Mouse (Mus musculus) heart, postnatal 14 days (tissue): ENCODE results near the gene Tmem178b. TPM values are rescaled to one million over a fixed set of nuclear protein-coding genes. Genes with fewer than 3 reads are reported as not detected.

Source experiments
- DNase-seq, 2 experiments: peaks; one replicate each; pipeline ENCODE4 v3.0.0; 2021 to 2022
- intact Hi-C: fragments of 180-260 bp; cut with DNase I; formaldehyde crosslinking; loops from one replicate; pipeline ENCODE4 v1.15.1; 2025
- total RNA-seq, 2 experiments: library from RNA; stranded (reverse); gene quantifications; 2 replicates each; pipeline ENCODE4 v1.2.3; 2021

The Tmem178b gene
- total RNA-seq, 2 experiments from 2014 or later, result 0.31 to 0.56 TPM

- no peak for DNase-seq
- intact Hi-C loops, result no loop called here
Observed at GRCm38 (mm10) chr6:40013407-40013806, 140.3 kb downstream of the Tmem178b start.

DNA sequence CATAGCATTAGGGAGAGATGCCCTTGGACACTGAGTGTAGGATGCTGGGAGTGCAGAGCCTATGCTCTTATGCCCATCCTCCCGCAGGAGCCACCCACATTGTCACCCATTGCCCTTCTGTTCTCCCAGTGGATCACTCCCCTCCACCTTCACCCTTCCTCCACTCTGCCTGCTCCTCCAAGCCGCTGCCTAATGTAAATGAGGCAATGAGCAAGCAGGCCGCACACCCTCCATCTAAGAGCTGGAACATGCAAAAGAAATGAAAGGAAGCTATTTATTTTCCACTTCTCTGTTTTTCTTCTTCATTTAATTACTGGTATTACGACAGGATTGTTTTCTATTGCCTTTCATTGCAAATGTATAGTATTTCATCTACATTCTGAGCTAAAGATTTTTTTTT is 142.1 kb downstream of the Tmem178b start:
- DNase-seq, result no peak
- intact Hi-C loops, result no loop called here

DNA sequence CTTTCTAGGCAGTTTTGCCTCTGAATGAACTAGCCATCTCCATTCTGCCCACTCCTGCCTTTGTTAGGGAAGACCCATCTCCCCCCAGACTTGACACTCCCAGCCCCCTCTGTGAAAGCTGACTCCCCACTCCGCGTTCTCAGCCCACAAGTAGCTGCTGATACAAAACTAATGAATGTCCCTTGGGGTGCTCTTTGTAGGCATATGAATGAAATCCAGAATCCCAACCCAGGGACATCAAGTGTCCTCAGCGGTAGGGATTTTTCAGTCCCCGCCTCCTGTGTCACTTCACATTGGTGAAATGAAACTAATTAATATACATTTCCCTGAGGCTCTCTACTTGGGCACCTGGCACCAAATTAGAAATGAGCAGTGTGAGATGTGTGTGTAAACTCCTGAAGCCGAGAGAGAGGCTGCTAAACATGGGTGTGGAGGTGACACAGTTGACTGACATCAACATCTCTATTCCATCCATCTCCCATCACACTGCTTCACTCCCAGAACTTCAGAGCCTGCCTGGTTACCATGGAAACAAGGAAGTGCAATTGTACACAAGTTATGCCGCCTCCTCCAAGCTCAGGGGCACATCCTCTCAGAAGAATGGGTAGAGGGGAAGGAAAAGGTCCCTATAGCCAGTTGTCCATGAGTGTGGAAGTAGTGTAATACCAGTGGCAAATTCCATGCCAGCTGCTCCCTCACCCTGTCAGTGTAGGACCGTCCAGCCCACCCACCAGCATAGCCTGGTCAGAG is 142.8 kb downstream of the Tmem178b start:
- no peak for DNase-seq
- intact Hi-C loops, result no loop called here

- DNase-seq, result no peak
- intact Hi-C loops, result no loop called here
Observed at GRCm38 (mm10) chr6:40019396-40019795, 146.3 kb downstream of the Tmem178b start.

- no peak for DNase-seq
- intact Hi-C loops, result no loop called here
Observed at GRCm38 (mm10) chr6:40023592-40024335, 150.7 kb downstream of the Tmem178b start.

GRCm38 (mm10) chr6:40024336-40024934 is 151.4 kb downstream of the Tmem178b start:
- intact Hi-C loops, result no loop called here
- no peak for DNase-seq

DNA sequence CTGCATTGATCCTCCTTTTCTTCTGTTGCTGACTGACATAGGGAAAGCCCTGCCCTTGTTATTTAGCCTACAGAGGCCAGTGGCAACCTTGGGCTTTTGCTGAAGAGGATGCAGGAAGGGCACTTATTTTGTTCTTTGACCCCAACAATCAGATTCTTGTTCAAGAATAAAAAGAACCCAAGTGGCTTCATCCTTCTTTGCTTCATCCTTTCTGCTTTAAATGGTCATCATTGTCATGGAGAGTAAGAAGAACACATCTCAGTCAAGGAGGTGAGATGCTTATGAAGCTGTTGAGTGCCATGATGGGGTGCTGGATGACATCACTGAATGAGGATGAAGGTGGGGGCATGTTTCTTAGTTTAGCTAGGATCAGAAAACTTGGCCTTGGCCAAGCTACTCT is 159.8 kb downstream of the Tmem178b start:
- DNase-seq, result no peak
- intact Hi-C loops, result no loop called here

DNA sequence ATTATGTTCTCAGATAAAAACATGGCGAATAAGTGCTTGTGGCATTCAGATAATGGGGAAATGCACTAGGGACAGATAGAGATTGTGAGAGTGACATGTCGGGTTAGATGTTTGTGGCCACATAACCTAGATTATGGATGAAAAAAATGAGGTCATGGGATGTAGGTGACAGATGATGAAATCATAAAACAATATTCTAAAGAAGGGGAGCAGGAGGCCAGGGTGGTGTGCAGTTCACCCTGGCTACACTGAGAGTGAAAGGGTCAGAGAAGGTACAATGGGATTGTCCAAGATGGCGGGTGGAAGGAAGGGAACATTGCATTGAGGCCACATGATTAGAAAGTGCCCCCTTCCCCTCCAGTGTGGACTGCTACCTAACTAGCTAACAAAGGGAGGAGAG is 160.9 kb downstream of the Tmem178b start:
- intact Hi-C loops, result no loop called here
- DNase-seq, result no peak

- intact Hi-C loops, result no loop called here
- no peak for DNase-seq
Observed at GRCm38 (mm10) chr6:40048969-40049908, 176.2 kb downstream of the Tmem178b start.

- no peak for DNase-seq
- intact Hi-C loops, result no loop called here
Observed at GRCm38 (mm10) chr6:40049909-40050484, 176.9 kb downstream of the Tmem178b start.

- intact Hi-C loops, result no loop called here
- DNase-seq, result no peak
Observed at GRCm38 (mm10) chr6:40051698-40052097, 178.6 kb downstream of the Tmem178b start.

- DNase-seq, result no peak
- intact Hi-C loops, result no loop called here
Observed at GRCm38 (mm10) chr6:40052593-40052992, 179.5 kb downstream of the Tmem178b start.

GRCm38 (mm10) chr6:40059466-40059865 is 186.4 kb downstream of the Tmem178b start:
- intact Hi-C loops, result no loop called here
- DNase-seq, result no peak

DNA sequence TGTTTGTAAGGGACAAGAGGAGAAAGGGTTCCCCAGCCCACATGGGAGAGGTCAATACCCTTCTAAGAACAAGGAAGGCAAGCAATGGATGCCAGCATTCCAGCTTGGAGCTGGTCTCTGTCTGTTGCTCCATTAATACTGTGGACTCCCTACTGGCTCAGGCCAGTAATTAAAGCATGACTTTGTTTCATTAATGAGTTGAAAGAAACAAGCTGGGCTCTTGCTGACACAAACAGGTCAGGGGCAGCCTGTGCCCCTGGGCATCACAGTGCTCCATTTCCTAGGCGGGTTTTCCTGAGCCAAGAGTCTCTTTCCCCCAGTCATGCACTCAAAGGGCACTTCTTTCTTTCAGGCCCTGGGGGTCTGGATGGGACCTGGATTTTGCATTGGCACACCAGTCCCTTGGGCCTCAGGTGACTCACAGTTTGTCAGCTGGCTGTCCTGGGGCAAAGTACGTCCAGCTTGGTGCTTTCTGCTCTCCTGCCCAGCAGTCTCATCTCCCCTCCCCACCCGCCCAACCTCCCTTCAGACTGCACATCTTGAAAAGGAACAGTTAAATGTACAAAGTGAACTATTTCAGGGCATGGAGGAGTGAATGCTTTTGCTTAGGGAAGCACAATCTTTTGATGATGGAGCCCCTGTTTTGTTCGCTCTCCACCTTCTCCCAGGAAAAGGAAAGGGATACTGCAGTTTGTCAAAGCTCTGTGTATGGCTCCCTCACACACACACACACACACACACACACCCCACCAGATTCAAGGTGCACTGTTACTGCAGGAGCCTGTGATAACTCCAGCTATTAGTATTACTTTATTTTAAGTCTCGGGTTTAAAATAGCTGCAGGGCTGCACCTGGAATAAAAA is 188.5 kb downstream of the Tmem178b start:
- intact Hi-C loops, result no loop called here
- DNase-seq, result no peak

DNA sequence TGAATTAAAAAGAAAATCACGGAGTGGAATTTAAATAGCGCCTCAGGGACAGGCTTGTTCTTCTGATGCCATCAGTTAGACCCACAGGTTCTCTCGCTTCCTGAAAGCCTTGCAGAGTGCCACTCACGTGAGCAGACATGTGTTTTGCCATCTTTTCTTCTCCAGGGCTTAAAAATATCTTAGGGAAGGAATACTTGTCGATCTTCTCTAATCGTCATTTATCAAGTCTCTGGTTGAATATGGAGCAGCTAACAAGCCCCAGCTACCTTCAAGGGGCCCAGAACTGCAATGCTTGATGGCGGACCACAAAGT is 189.1 kb downstream of the Tmem178b start:
- intact Hi-C loops, result no loop called here
- DNase-seq, result no peak

GRCm38 (mm10) chr6:40063438-40063837 is 190.4 kb downstream of the Tmem178b start:
- DNase-seq, result no peak
- intact Hi-C loops, result no loop called here

- DNase-seq, result no peak
- intact Hi-C loops, result no loop called here
Observed at GRCm38 (mm10) chr6:40063899-40064298, 190.8 kb downstream of the Tmem178b start.

- intact Hi-C loops, result no loop called here
- DNase-seq, result no peak
Observed at GRCm38 (mm10) chr6:40064342-40064741, 191.3 kb downstream of the Tmem178b start.

DNA sequence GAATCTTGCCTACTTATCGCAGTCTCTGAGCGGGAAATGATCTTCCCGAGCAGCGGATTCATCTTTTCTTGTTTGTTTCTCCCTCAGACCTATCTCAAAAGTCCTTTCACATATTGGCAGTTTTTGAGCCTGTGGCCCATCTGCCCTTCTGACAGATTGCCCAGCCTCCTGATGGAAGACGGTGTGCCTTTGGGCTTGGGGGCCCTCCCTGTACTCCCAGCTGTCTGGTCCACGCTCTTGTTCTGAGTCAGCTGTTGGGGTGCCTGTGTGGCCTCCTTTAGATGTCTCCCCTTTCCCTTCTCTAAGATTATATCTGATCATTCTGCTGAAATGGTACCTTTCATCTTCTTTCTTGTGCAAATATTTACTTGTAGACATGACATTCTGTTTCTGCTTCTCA is 195.4 kb downstream of the Tmem178b start:
- intact Hi-C loops, result no loop called here
- no peak for DNase-seq
